Mouse (Mus musculus) hindbrain, embryonic 13.5 days (tissue): ENCODE data around the gene Foxp4. TPM values are rescaled to one million over a fixed set of nuclear protein-coding genes. Genes with fewer than 3 reads are reported as not detected.

Source experiments
- ATAC-seq: fragments of 200-750 bp; cut with Nextera tagmentation; 2 replicates; pipeline ENCODE4 v1.8.0; 2017; ENCODE audit warnings: moderate TSS enrichment; ENCODE audit not compliant: low FRiP score
- H3K27ac ChIP-seq: fragments of 300-500 bp; sonication (generic); 2 replicates; pipeline ENCODE4 v1.5.1; 2015; ENCODE audit warnings: inconsistent platforms, mild to moderate bottlenecking, moderate library complexity
- H3K27me3 ChIP-seq: fragments of 300-500 bp; sonication (generic); 2 replicates; pipeline ENCODE4 v1.6.1; 2015; ENCODE audit warnings: mild to moderate bottlenecking, inconsistent platforms
- H3K36me3 ChIP-seq: fragments of 300-500 bp; sonication (generic); 2 replicates; pipeline ENCODE4 v1.6.1; 2015; ENCODE audit warnings: mild to moderate bottlenecking, inconsistent platforms
- H3K4me1 ChIP-seq: fragments of 300-500 bp; sonication (generic); replicated peaks from 2 replicates; pipeline ENCODE4 v1.6.1; 2015; ENCODE audit warnings: inconsistent platforms
- H3K4me2 ChIP-seq: fragments of 300-500 bp; sonication (generic); 2 replicates; pipeline ENCODE4 v1.6.1; 2015; ENCODE audit warnings: inconsistent platforms, mild to moderate bottlenecking, moderate library complexity
- H3K4me3 ChIP-seq: fragments of 300-500 bp; sonication (generic); 2 replicates; pipeline ENCODE4 v1.5.1; 2015; ENCODE audit warnings: mild to moderate bottlenecking, inconsistent platforms
- H3K9ac ChIP-seq: fragments of 300-500 bp; sonication (generic); 2 replicates; pipeline ENCODE4 v1.6.1; 2015; ENCODE audit warnings: mild to moderate bottlenecking, inconsistent platforms
- H3K9me3 ChIP-seq: fragments of 300-500 bp; sonication (generic); 2 replicates; pipeline ENCODE4 v1.6.1; 2016; ENCODE audit warnings: inconsistent platforms
- WGBS: fragments of 180-500 bp; shearing (Covaris S2); methylation state at CpG from one replicate; pipeline ENCODE4 v1.1.7; 2015; 5-methylcytosine and 5-hydroxymethylcytosine counted together
- polyA plus RNA-seq: library from polyadenylated mRNA; unstranded; fragments of >200 nt; fragmentation: Nextera tagmentation; extraction: Ambion mirVana; gene quantifications from 2 replicates; pipeline ENCODE4 v1.2.1, GENCODE M21; 2015

Gene Foxp4
- polyA plus RNA-seq, 1 experiment from 2014 or later: 19.9 TPM

DNA sequence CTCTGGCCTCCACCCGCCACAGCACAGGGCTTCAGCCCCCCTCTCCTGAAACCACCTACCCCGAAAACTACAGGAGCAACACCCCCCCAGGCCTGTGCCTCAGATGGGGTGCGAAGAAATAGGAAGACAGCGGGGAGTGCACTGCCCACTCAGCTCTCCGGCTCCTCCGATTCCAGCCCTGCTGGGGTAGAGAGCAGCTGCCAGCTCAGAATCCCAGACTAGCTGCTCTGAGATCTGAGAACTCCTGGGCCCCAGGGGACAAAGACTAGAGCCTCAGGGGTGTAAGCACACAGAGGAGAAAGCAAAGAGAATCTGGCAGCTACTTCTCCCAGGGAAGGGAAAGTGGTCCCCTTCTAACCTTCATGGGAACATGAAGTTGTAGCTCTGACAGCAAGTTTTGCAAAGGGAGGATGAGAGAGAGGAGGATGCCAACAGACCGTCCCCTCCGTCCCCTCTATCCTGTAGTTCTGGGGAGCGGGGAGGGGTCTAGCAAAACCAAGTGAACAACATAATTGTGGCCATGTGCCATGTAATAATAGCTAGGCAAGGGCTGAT lies 17.0 kb downstream of the Foxp4 start:
- no peak overlapping the region for H3K4me3 ChIP-seq
- peaks cover 58% of the 10 kb centered on the region for H3K4me1 ChIP-seq
- H3K9ac ChIP-seq: 0 out of 2 replicates have a peak overlapping the region, but pooled peaks have one; percentile 35
- WGBS: 21% methylated on average over 9 of the region's 9 CpGs
- ATAC-seq: no peak
- no peaks in the 10 kb centered on the region for H3K36me3 ChIP-seq
- no peaks in the 10 kb centered on the region for H3K9me3 ChIP-seq
- no peak overlapping the region for H3K4me2 ChIP-seq
- 0 out of 2 replicates have a peak overlapping the region, but pooled peaks have one; percentile 23 for H3K27ac ChIP-seq
- H3K27me3 ChIP-seq: peaks cover 92% of the 10 kb centered on the region

DNA sequence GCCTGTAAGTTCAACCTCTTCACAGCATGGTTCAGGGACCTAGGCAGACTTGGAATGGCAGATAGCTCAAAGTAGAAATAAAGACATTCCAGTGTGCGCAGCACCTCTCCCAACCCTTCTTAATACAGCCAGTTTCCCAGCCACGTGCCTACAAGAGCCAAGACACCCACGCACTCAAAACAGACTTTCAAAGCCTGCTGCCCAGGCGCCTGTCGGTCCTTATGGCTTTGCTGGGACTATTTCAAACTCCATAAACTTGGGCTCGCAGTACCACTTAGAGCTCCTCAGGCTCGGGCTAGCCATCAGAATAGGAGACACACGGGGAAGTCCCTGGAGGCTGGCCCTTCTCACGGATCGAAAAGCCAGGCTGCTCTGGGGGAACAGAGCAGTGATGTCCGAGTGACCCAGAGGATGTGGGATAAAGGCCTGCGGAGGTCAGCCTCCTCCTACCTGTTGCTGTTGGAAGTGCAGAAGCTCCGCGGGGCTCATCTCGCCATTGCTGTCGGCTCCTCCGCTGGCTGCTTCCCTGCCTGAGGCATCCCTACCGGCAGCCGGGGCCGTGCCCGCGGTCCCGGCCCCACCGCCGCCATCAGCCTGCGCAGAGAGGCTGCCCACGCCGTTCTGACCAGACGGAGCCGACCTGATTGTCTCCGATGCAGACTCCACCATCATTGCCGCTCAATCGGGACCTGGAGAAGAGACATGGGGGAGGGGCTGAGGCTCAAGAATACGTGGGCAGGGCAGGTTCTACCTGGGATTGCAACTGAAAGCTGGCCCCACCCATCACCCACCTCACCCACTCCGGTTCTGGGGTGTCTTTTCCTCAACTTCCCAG lies 20.4 kb downstream of the Foxp4 start:
- peaks cover 80% of the 10 kb centered on the region for H3K27me3 ChIP-seq
- no peaks in the 10 kb centered on the region for H3K36me3 ChIP-seq
- no peak for ATAC-seq
- H3K4me3 ChIP-seq: peak overlapping the region; percentile 23
- H3K9me3 ChIP-seq: no peaks in the 10 kb centered on the region
- peak overlapping the region; percentile 46 for H3K4me2 ChIP-seq
- H3K27ac ChIP-seq: no peak overlapping the region
- H3K4me1 ChIP-seq: peaks cover 41% of the 10 kb centered on the region
- 26% methylated on average over 35 of the region's 35 CpGs for WGBS
- H3K9ac ChIP-seq: 0 out of 2 replicates have a peak overlapping the region, but pooled peaks have one; percentile 39

DNA sequence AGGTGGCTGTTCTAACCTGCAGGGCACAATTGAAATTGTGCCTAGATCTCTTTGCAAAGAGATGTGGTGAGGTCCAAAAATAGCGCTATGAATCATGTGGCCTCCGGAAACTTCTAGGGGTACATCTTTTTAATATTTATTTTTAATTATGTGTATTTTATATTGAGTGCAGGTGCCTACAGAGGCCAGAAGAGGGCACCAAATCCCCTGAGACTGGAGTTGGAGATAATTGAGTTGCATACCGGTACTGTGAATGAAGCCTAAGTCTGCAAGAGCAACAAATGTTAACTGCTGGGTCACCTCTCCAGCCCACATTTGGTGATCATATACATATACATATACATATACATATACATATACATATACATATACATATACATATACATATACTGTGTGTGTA lies 22.7 kb downstream of the Foxp4 start:
- no peaks in the 10 kb centered on the region for H3K36me3 ChIP-seq
- H3K4me1 ChIP-seq: peaks cover 38% of the 10 kb centered on the region
- H3K9ac ChIP-seq: no peak overlapping the region
- H3K27ac ChIP-seq: no peak overlapping the region
- WGBS: 69% methylated on average over 3 of the region's 3 CpGs
- H3K4me2 ChIP-seq: no peak overlapping the region
- peaks cover 70% of the 10 kb centered on the region for H3K27me3 ChIP-seq
- no peak overlapping the region for H3K4me3 ChIP-seq
- ATAC-seq: no peak
- no peaks in the 10 kb centered on the region for H3K9me3 ChIP-seq

DNA sequence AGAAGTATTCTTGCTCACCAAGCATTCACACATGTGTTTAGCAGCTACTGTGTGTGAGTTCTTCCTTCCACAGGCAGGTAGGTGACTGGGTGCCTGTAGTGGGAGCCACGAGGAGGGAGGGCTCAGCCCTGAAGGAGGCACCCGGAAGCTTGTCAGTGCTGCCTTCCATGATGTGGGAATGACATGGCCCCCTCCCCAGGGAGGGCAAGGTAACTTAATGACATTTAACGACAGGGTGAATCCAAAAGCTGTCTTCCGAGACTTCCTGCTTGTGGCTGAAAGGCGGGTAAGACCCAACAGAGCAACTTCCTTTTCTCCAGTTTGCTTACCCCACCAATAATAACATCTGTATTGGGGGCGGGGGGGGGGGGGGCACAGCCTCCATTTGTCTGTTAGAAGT lies 23.7 kb downstream of the Foxp4 start:
- Histone ChIP-seq H3K4me3 (no peak overlapping the region), H3K27me3 (peaks cover 64% of the 10 kb centered on the region), H3K9me3 (no peaks in the 10 kb centered on the region), H3K4me1 (peaks cover 36% of the 10 kb centered on the region), H3K9ac (no peak overlapping the region), H3K27ac (no peak overlapping the region), H3K36me3 (no peaks in the 10 kb centered on the region), H3K4me2 (no peak overlapping the region)
- ATAC-seq: no peak
- WGBS: 50% methylated on average over 6 of the region's 6 CpGs

DNA sequence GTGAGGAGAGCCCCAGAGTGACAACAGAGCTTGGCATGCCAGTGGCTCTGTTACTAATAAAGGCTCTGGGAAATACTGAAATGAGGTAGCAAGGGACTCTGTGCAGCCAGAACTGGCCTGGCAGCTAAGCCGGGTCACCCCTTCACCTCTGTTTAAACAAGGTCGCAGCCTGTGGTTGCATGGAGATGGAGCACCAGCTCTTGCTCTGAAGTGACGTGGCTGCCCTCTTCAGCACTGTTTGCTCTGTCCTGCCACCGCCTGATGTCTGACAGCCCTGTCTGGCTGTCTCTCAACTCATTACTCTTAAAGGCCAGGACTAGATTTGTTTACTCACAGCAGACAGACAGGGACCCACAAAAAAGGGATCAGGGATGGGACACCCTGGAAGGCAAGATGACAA lies 25.3 kb downstream of the Foxp4 start:
- H3K9me3 ChIP-seq: no peaks in the 10 kb centered on the region
- H3K4me1 ChIP-seq: peaks cover 28% of the 10 kb centered on the region
- ATAC-seq: no peak
- WGBS: 13% methylated on average over 4 of the region's 4 CpGs
- no peaks in the 10 kb centered on the region; the same call in 1 of the 2 replicates for H3K36me3 ChIP-seq
- H3K27me3 ChIP-seq: peaks cover 49% of the 10 kb centered on the region
- 0 out of 2 replicates have a peak overlapping the region, but pooled peaks have one; percentile 19 for H3K9ac ChIP-seq
- H3K27ac ChIP-seq: peak overlapping the region; percentile 18; the same call in 1 of the 2 replicates
- no peak overlapping the region for H3K4me2 ChIP-seq
- no peak overlapping the region for H3K4me3 ChIP-seq

DNA sequence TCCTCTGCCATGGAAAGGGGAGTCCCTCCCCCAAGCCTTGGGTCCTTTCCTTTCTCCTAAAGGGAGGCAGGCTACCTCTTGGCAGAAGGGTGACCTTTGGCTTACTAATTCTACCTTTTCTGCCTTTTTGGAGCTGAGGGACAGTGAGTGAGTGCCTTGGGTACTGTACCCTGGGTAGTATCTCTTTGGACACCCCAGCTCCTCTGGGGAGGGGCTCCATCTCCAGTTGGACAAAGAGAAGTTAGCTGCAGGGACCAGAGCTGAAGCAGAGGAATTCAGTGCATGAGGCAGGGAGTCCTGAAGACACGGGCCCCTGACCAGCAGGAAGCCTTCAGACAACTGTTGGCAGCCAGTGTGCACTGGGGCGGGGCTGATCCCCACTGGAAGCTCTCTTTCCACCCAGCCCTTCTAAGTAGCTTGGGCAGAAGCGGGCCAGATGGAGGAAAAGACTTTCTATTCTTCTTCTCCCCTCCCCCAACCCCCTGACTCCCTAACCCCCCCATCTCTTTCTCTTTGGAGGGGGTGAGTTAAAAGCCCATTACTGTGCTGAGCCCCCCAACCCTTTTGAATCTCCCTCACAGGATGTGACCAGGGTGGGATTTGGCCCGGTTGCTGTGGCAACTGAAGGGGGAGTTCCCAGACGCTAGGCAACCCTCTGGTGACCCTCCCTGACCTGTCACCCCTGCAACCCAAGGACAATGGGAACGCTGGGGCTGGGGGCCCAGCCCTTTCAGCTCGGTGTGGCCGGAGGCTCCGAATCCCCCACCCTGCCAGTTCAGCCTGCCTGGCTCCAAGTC lies 26.3 kb downstream of the Foxp4 start:
- Histone ChIP-seq H3K4me1 (peaks cover 24% of the 10 kb centered on the region), H3K36me3 (peaks cover 3% of the 10 kb centered on the region; the same call in 1 of the 2 replicates), H3K4me3 (no peak overlapping the region), H3K4me2 (no peak overlapping the region), H3K9me3 (no peaks in the 10 kb centered on the region), H3K9ac (no peak overlapping the region), H3K27ac (peak overlapping the region; percentile 44), H3K27me3 (peaks cover 42% of the 10 kb centered on the region)
- WGBS: 7% methylated on average over 9 of the region's 9 CpGs
- peak; percentile 74 for ATAC-seq

DNA sequence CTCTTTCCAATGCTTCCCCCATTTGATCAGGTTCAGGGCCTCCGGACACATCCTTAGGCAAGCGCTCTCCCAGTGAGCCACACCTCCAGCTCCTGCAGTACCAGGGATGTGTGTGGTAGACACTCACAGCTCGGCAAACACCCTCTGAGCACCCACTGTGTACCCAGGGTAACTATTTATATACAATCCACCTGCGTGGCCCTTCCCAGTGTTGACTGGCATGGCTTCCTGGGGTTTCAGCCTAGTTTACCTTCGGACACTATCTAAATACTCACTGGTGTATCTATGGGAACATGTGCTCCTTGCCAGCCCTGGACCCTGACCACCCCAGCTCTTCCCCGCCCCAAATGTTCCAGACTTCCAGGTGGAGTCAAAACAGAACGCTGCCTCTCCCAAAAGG lies 34.7 kb downstream of the Foxp4 start:
- Histone ChIP-seq H3K4me1 (peaks cover 30% of the 10 kb centered on the region), H3K27me3 (peaks cover 23% of the 10 kb centered on the region), H3K9me3 (no peaks in the 10 kb centered on the region), H3K36me3 (peaks cover 3% of the 10 kb centered on the region; the same call in 1 of the 2 replicates), H3K9ac (no peak overlapping the region), H3K4me3 (no peak overlapping the region), H3K4me2 (no peak overlapping the region), H3K27ac (no peak overlapping the region)
- 61% methylated on average over 7 of the region's 7 CpGs for WGBS
- no peak for ATAC-seq

DNA sequence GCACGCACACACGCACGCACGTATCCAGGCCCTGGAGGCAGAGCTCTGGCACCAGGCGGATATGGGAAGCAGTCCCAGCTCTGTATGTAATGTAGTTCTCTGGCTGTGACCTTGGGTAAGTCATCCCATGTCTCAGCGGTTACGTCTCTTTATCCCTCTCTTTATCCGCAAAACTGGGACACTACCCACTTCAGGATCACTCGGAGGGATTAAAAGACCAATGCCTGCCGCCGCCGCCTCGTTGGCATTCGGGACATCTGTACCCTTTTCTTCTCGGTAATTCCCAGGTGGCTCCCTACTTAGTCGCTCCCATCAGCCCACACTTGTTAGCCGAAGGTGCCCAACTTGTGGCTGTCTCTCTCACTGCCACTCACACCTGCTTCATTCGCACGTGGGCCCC lies 35.2 kb downstream of the Foxp4 start:
- H3K9me3 ChIP-seq: no peaks in the 10 kb centered on the region
- H3K36me3 ChIP-seq: peaks cover 3% of the 10 kb centered on the region; the same call in 1 of the 2 replicates
- no peak overlapping the region for H3K27ac ChIP-seq
- H3K4me1 ChIP-seq: peaks cover 30% of the 10 kb centered on the region
- no peak overlapping the region for H3K4me2 ChIP-seq
- 48% methylated on average over 19 of the region's 19 CpGs for WGBS
- no peak overlapping the region for H3K4me3 ChIP-seq
- peaks cover 23% of the 10 kb centered on the region for H3K27me3 ChIP-seq
- H3K9ac ChIP-seq: no peak overlapping the region
- ATAC-seq: no peak

DNA sequence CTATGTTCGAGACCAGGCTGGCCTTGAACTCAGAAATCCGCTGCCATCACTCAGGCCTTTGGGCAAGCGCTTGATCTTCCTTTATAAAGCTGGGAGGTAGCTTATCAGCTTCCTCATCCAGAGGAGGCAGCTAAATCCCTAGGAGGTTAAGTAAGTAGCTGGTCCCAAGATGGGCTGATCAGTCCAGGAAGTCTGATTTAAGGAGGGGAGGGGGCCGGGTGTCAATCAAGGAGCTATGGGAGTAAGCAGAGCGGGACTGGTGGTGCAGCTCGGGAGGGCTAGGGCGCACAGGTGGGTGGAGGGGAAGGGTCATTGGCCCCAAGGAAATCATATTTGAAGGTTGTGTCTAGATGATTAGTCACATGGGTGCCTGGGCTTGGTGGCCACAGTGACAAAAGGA lies 35.8 kb downstream of the Foxp4 start:
- 80% methylated on average over 7 of the region's 7 CpGs for WGBS
- no peak overlapping the region for H3K9ac ChIP-seq
- peaks cover 30% of the 10 kb centered on the region for H3K4me1 ChIP-seq
- no peaks in the 10 kb centered on the region for H3K36me3 ChIP-seq
- H3K4me2 ChIP-seq: no peak overlapping the region
- no peaks in the 10 kb centered on the region for H3K9me3 ChIP-seq
- no peak overlapping the region for H3K4me3 ChIP-seq
- ATAC-seq: no peak
- H3K27ac ChIP-seq: no peak overlapping the region
- peaks cover 29% of the 10 kb centered on the region for H3K27me3 ChIP-seq

DNA sequence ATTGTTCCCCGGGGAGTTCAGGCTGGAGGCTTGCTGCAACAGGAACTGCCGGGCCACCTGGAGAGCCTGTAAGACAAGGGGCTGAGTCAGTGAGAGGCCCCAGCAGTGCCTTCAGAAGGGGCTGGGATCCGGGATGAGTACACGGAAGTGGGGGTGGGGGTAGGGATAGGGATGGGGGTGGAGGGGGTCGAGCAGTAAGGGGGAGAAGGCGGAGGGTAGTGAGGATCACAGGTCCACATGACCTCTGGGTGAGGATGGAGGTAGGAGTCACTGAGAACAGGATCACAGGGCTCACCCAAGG lies 36.3 kb downstream of the Foxp4 start:
- WGBS: 21% methylated on average over 6 of the region's 6 CpGs
- Histone ChIP-seq H3K27ac (no peak overlapping the region), H3K4me2 (no peak overlapping the region), H3K27me3 (peaks cover 26% of the 10 kb centered on the region), H3K4me1 (peaks cover 30% of the 10 kb centered on the region), H3K9me3 (no peaks in the 10 kb centered on the region), H3K36me3 (no peaks in the 10 kb centered on the region), H3K9ac (no peak overlapping the region), H3K4me3 (no peak overlapping the region)
- ATAC-seq: no peak

DNA sequence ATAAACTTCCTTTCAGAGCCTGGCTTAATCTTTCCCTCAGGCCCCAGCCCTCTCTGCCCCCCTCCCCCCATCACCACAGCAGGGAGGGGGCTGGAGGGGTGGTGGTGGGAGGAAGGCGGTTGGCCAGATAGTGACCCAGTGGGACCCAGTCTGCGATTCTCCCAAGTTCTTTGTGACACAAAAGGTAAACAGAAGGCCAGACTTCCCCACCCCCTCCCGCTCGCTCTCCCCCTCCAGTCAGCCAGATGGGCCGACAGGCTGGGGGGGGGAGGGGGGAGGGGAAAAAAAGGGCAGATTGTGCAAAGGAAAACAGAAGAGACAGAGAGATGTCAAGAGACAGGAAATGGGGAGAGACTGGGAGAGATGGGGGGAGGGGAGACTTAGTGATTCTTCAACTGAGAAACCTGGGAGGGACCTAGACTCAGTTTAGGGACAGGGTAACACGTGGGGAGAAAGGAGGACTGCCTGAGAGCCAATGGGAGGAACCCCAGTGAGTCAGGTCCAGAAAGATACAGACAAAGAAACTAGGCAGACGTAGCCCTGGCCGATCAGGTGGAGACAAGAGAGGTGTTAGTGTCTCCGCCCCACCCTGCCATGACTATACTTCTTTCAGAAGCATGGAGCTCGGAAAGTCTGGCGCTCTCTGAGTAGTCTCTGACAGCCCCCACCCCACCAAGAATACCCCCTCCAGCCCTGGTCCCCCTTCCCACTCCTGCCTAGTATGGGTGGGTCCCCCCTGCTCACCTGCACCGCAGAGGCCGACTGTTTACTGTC lies 36.9 kb downstream of the Foxp4 start:
- Histone ChIP-seq H3K27me3 (peaks cover 26% of the 10 kb centered on the region), H3K4me2 (no peak overlapping the region), H3K27ac (no peak overlapping the region), H3K9me3 (no peaks in the 10 kb centered on the region), H3K4me3 (no peak overlapping the region), H3K4me1 (peaks cover 30% of the 10 kb centered on the region), H3K36me3 (no peaks in the 10 kb centered on the region), H3K9ac (peak overlapping the region; percentile 10; the same call in 1 of the 2 replicates)
- ATAC-seq: peak; percentile 52; the same call in 1 of the 2 replicates
- WGBS: 20% methylated on average over 13 of the region's 13 CpGs

DNA sequence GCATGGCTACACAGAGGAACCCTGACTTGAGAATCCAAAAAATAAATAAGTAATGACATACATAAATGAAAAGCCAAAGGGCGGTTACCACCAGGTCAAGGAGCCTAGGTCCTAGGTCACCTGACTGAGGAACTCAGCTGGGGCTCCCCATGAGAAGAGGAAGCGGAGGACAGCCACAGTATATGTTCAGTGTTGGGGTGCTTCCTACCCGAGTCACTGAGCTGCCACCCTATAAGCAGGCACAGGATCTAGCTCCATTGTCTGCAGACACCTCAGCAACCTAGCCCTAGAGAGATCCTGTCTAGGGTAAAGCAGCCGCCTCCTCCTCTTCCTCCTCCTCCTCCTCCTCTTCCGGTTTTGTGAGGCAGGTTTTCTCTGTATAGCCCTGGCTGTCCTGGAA lies 41.3 kb downstream of the Foxp4 start:
- Histone ChIP-seq H3K4me3 (no peak overlapping the region), H3K27ac (no peak overlapping the region), H3K4me2 (no peak overlapping the region), H3K9ac (no peak overlapping the region), H3K9me3 (no peaks in the 10 kb centered on the region), H3K4me1 (peaks cover 44% of the 10 kb centered on the region), H3K36me3 (no peaks in the 10 kb centered on the region), H3K27me3 (peaks cover 40% of the 10 kb centered on the region)
- ATAC-seq: no peak
- 91% methylated on average over 5 of the region's 5 CpGs for WGBS
